Mouse (Mus musculus): ENCODE measurements around the gene Kcnc1.

Kcnc1 gene

GRCm38 (mm10) chr7:46395571-46395970, 726 bp upstream of the Kcnc1 start:
- no peak for DNase-seq

- no peak for DNase-seq
Measured at GRCm38 (mm10) chr7:46396928-46397731, 833 bp downstream of the Kcnc1 start.

- peak in 1 of 2 experiments; percentile 11 for DNase-seq
Measured at GRCm38 (mm10) chr7:46397732-46398333, 1.5 kb downstream of the Kcnc1 start.

- DNase-seq: no peak
Measured at GRCm38 (mm10) chr7:46398612-46399011, 2.3 kb downstream of the Kcnc1 start.

GRCm38 (mm10) chr7:46399676-46400075, 3.4 kb downstream of the Kcnc1 start:
- no peak for DNase-seq

GRCm38 (mm10) chr7:46400346-46400745, 4.0 kb downstream of the Kcnc1 start:
- DNase-seq: no peak

GRCm38 (mm10) chr7:46401371-46402180, 5.3 kb downstream of the Kcnc1 start:
- DNase-seq: no peak

- no peak for DNase-seq
Measured at GRCm38 (mm10) chr7:46403616-46404485, 7.6 kb downstream of the Kcnc1 start.

GRCm38 (mm10) chr7:46404756-46405155, 8.5 kb downstream of the Kcnc1 start:
- DNase-seq: no peak

- no peak for DNase-seq
Measured at GRCm38 (mm10) chr7:46408606-46409005, 12.3 kb downstream of the Kcnc1 start.

- peak in 1 of 2 experiments; percentile 5 for DNase-seq
Measured at GRCm38 (mm10) chr7:46409204-46409789, 13.0 kb downstream of the Kcnc1 start.

GRCm38 (mm10) chr7:46410727-46411126, 14.4 kb downstream of the Kcnc1 start:
- no peak for DNase-seq

- no peak for DNase-seq
Measured at GRCm38 (mm10) chr7:46412823-46413222, 16.5 kb downstream of the Kcnc1 start.

- no peak for DNase-seq
Measured at GRCm38 (mm10) chr7:46413959-46414725, 17.8 kb downstream of the Kcnc1 start.

GRCm38 (mm10) chr7:46415818-46416425, 19.6 kb downstream of the Kcnc1 start:
- DNase-seq: no peak

- DNase-seq: no peak
Measured at GRCm38 (mm10) chr7:46417467-46417866, 21.2 kb downstream of the Kcnc1 start.

- DNase-seq: no peak
Measured at GRCm38 (mm10) chr7:46418102-46418622, 21.9 kb downstream of the Kcnc1 start.

- DNase-seq: no peak
Measured at GRCm38 (mm10) chr7:46421535-46421934, 25.2 kb downstream of the Kcnc1 start.

- no peak for DNase-seq
Measured at GRCm38 (mm10) chr7:46422052-46422763, 25.9 kb downstream of the Kcnc1 start.
